Mouse (Mus musculus) lung, postnatal 36 days (tissue): ENCODE results near the gene Hoxa11.

Experiments
- DNase-seq: peaks from one replicate; pipeline ENCODE4 v3.0.0; 2022; ENCODE audit warnings: mixed read lengths

Hoxa11 gene

GRCm38 (mm10) chr6:52204050-52204752 is 41.4 kb downstream of the Hoxa11 start, which contains the start of gene Hoxa5:
Hoxa5 (minus strand) TSS chr6:52204587.
- DNase-seq, result peak; percentile 92

- DNase-seq, result no peak
Observed at GRCm38 (mm10) chr6:52203371-52204049, 42.1 kb downstream of the Hoxa11 start.

GRCm38 (mm10) chr6:52203121-52203370 is 42.6 kb downstream of the Hoxa11 start:
- no peak for DNase-seq

DNA sequence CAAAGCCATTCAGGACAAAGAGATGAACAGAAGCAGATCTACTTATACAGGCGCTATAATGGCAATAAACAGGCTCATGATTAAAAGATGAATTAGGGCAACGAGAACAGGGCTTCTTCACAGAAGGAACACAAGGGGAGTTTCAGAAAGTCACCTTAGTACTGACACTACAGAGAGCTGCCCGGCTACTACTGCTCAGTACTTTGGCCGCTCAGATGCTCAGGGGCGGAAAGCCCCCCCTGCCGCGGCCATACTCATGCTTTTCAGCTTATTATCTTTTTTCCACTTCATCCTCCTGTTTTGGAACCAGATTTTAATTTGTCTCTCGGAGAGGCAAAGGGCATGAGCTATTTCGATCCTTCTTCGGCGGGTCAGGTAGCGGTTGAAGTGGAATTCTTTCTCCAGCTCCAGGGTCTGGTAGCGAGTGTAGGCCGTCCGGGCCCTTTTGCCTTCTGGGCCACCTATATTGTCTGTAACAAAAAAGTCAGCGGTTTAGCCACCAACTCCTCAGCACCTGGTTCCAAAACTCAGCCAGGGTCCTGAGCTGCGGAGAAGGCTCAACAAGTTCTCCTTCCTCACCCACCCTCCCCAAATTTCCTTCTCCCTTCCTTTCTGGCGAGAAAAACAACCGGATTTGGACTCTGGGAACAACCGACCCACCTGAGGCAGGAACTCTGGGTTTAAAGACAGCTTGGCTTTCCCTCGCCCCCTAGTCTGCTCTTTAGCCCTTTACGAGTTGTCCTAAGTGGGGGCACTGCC is 43.1 kb downstream of the Hoxa11 start:
- DNase-seq, result no peak

DNA sequence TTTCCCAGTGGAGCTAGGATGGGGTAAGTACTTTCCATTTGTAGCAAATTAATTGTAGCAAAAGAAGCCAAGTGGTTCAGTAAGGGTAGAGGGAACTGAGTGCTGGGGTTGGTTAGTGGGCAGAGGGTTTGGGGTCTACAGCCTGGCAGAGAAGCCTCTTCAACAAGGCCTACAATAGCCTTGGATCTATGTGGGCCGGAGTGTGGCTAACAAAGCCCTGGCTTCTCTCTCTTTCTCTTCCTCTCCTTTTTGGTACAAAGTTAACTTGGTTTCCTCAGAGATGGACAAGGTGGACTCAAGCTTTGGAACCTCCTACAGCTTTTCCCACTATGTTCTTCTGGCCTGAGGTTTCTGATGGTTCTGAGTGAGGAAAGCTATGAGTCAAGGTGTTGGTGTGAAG is 44.3 kb downstream of the Hoxa11 start:
- no peak for DNase-seq

GRCm38 (mm10) chr6:52200751-52201250 is 44.8 kb downstream of the Hoxa11 start:
- no peak for DNase-seq

DNA sequence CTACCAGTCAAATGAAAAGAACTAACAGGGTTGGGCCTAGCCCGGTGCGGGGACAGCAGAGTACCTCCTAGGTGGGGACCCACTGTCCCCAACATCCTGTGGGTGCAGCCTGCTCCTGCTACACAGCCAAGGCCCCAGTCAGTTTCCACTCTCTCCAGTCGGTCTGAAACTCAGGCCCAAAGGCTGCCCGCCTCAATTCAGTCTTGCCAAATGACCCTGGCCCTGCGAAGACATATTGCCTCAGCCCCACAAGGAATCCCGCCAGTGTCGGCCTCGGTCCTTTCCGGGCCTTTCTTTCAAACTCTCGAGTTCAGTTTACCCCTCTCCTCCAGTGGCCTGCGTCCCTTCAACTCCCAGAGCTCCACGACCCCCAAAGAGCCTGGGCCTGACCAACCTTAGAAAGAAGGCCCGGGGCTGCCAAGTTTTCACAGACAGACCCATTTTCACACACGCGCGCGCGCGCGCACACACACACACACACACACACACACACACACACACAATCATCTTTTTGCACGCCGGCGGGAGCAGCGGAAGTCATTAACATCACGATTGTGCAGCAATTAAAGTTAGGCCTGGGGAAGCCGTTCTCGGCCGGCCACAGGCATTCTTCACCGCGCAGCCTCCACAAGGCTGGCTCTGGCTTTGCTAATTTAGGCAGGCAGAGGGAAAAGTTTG is 45.4 kb downstream of the Hoxa11 start:
- DNase-seq, result peak; percentile 52

- peak; percentile 88 for DNase-seq
Observed at GRCm38 (mm10) chr6:52197271-52197670, 48.3 kb downstream of the Hoxa11 start.

- DNase-seq, result no peak
Observed at GRCm38 (mm10) chr6:52196811-52197210, 48.8 kb downstream of the Hoxa11 start.

DNA sequence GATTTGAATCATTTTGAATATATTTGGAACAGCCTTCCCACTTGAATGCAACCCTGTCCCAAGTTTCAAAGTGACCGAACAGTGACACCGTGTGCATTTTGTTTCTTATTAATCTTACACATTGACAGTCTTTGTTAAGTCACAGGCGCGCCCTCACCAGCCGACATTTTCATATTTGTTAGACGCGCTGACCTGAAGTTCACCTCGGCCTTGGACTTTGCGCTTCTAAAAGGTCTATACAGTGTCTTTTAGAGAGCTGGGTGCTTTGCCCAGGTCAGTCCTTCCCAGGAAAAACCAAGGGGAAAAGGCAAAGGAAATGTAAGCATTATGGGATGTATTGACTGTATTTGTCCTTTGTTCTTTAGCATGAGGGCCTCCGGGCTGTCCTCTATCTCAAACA is 50.9 kb downstream of the Hoxa11 start:
- DNase-seq, result no peak
